Comparison of ENCODE assay signal across 8 mouse cellular contexts in the genomic region with DNA sequence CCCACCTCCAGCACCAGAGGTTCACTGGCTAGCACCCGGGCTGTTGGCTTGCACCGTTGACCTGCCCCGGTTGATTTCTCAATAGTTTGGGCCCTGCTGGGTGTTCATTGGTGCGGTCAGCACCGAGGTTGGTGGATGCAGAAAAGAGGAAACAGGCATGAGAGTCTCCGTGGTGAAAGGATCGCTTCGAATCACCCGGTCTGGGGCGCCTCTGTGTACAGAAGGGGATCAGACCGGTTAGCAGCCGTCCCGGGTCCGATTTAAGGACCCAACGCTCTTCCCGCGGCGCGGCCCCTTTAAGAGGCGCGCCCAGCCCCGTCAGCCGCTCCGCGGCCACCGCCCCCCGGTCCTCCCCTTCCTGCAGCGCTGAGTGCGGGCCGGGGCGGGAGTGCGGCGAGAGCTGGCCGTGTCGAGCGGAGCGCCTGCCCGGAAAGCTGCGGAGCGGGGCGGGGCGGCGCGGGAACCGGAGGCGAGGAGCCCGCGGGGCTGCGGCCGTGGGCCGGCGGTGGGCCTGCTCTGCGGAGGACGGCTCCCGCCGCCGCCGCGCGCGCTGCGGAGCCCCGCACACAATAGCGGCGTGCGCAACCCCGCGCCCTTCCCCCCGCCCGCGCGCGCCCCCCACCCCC. TPM values are rescaled to one million over a fixed set of nuclear protein-coding genes. Genes with fewer than 3 reads are reported as not detected.
DNase-seq lines count a peak whose midpoint lies in the region; ATAC-seq and TF ChIP-seq lines count a peak whose summit lies in the region.

A gene (plus strand): TSS at position 376 of the 626 bp plus-strand sequence.

- no peak within 1 kb of the TSS for H3K27ac ChIP-seq in cerebellum, adult 2 months (ENCODE audit: insufficient read depth, low read length)
- H3K27ac ChIP-seq in hindbrain, embryonic 13.5 days, result peak within 1 kb of the TSS; percentile 93
- peak within 1 kb of the TSS; percentile 79 for H3K27ac ChIP-seq in left cerebral cortex, adult 2 months

- peak within 1 kb of the TSS; percentile 93 for H3K9ac ChIP-seq in hindbrain, embryonic 13.5 days

- H3K9me3 ChIP-seq in G1E (replicated peaks), result peaks cover 89% of the 10 kb centered on the region
- no peaks in the 10 kb centered on the region for H3K9me3 ChIP-seq in hindbrain, embryonic 13.5 days

- H3K4me3 ChIP-seq in G1E (ENCODE audit: low read depth, low read length), result peak within 1 kb of the TSS; percentile 13; the same call in 1 of the 2 replicates
- H3K4me3 ChIP-seq in cerebellum, adult 2 months (replicated peaks; ENCODE audit: insufficient read depth, low read depth, low read length), result peak within 1 kb of the TSS; percentile 50
- H3K4me3 ChIP-seq in hindbrain, embryonic 13.5 days, result peak within 1 kb of the TSS; percentile 88
- peak within 1 kb of the TSS; percentile 87 for H3K4me3 ChIP-seq in left cerebral cortex, adult 2 months

- intact Hi-C loops in left cerebral cortex, adult 2 months (cut with DNase I), result loop anchor here (10.0 kb wide), 1 partner anchor 54 kb away; no protein-coding TSS in a partner anchor

- no peak for ATAC-seq in G1E (ENCODE audit: extremely low read depth, insufficient number of reproducible peaks, low FRiP score, poor library complexity, severe bottlenecking)
- ATAC-seq in hindbrain, embryonic 13.5 days (ENCODE audit: low FRiP score), result peak; percentile 88
- peak; percentile 53 for ATAC-seq in megakaryocyte, adult 5-6 weeks (ENCODE audit: poor library complexity, severe bottlenecking)

- no peak for DNase-seq in G1E (ENCODE audit: low spot score)
- DNase-seq in cerebellum, adult 2 months, result peak; percentile 84 to 85
- DNase-seq in frontal cortex, postnatal 25 days (ENCODE audit: low spot score in 2 of 2), result peak; percentile 56 to 66
- peak; percentile 83 to 84 for DNase-seq in left cerebral cortex, adult 2 months (ENCODE audit: extremely low spot score in 1 of 2, low spot score in 2 of 2)
- DNase-seq in right cerebral cortex, adult 18-20 months, result peak; percentile 85
- peak; percentile 75 for DNase-seq in urinary bladder, adult 2 months (ENCODE audit: low spot score)

- H3K4me2 ChIP-seq in hindbrain, embryonic 13.5 days, result peak within 1 kb of the TSS; percentile 98

- H3K4me1 ChIP-seq in G1E (ENCODE audit: insufficient read depth, low read depth, low read length), result no peaks in the 10 kb centered on the region
- peaks cover 13% of the 10 kb centered on the region for H3K4me1 ChIP-seq in cerebellum, adult 2 months (ENCODE audit: control insufficient read depth, insufficient read depth, low read length)
- peaks cover 79% of the 10 kb centered on the region for H3K4me1 ChIP-seq in hindbrain, embryonic 13.5 days (replicated peaks)

- WGBS in cerebellum, adult 2 months, result 2% methylated on average over 68 of the region's 73 CpGs
- under 1% methylated on average over 58 of the region's 73 CpGs for WGBS in hindbrain, embryonic 13.5 days

- no peak for TF ChIP-seq CTCF in G1E (IDR thresholded peaks at IDR 0.05; ENCODE audit: low read depth, low read length)
- no peak for TF ChIP-seq CTCF in cerebellum, adult 2 months (IDR thresholded peaks at IDR 0.05; ENCODE audit: borderline replicate concordance, insufficient read depth, low read depth, low read length)
- no peak for TF ChIP-seq CTCF in left cerebral cortex, adult 2 months (IDR thresholded peaks at IDR 0.05)

- peak; percentile 62 for TF ChIP-seq POLR2A in cerebellum, adult 2 months (IDR thresholded peaks at IDR 0.05; ENCODE audit: borderline replicate concordance, insufficient read depth, low read length)

- H3K36me3 ChIP-seq in G1E (replicated peaks), result no peaks in the 10 kb centered on the region
- peaks cover 4% of the 10 kb centered on the region; the same call in 1 of the 2 replicates for H3K36me3 ChIP-seq in hindbrain, embryonic 13.5 days

- H3K27me3 ChIP-seq in G1E (ENCODE audit: insufficient read depth, low read length), result no peaks in the 10 kb centered on the region
- no peaks in the 10 kb centered on the region for H3K27me3 ChIP-seq in cerebellum, adult 2 months (ENCODE audit: control insufficient read depth, insufficient read depth, low read length)
- H3K27me3 ChIP-seq in hindbrain, embryonic 13.5 days, result 0 out of 2 replicates have a peak, but pooled peaks cover 3% of the 10 kb centered on the region

RNA-seq across cellular contexts. Expression of the gene that starts here (rescaled TPM):
- total RNA-seq in G1E (2014; fragmentation: Nextera tagmentation) (not detected in 2 replicates), G1E (2017) (0.12 and 0.71 TPM in 2 replicates)
- not detected in 2 replicates for polyA plus RNA-seq in G1E (2012)
- polyA plus RNA-seq in cerebellum, adult 2 months (2012; rRNA removed), result 44.3 and 44.4 TPM in 2 replicates
- polyA plus RNA-seq in hindbrain, embryonic 13.5 days (2015; fragmentation: Nextera tagmentation; extraction: Ambion mirVana), result 15.1 and 15.8 TPM in 2 replicates
- total RNA-seq in left cerebral cortex, adult 2 months (2021), result 100 to 1,000 TPM in 1 of 2 experiments, 10 to 100 TPM in 1; 99.6 to 113 TPM
- 14.1 and 14.5 TPM in 2 replicates for total RNA-seq in megakaryocyte, adult 5-6 weeks (2015)
- total RNA-seq in megakaryocyte, adult 5-6 weeks (2017), result 9.1 and 14.5 TPM in 2 replicates
- 35.5 and 39.5 TPM in 2 replicates for polyA plus RNA-seq in urinary bladder, adult 2 months (2012; rRNA removed)

Comparison
In these comparisons a context has a peak if more than half of its experiments do, and no peak if none do; other contexts are left out.
1. RNA of the gene that starts here (total RNA-seq): 99.6 to 113 TPM in left cerebral cortex, adult 2 months; 9.1 to 14.5 TPM in megakaryocyte, adult 5-6 weeks and 0.12 to 0.71 TPM in G1E; every median in the first group is over 4 times any median in the second.
2. RNA of the gene that starts here (polyA plus RNA-seq): 44.3 to 44.4 TPM in cerebellum, adult 2 months, 35.5 to 39.5 TPM in urinary bladder, adult 2 months and 15.1 to 15.8 TPM in hindbrain, embryonic 13.5 days; not detected in G1E; every median in the first group is over 10 times any median in the second.
3. H3K4me3 ChIP-seq: peak in every context shown above with its lines; median percentile 88 in hindbrain, embryonic 13.5 days; 87 in left cerebral cortex, adult 2 months; 50 in cerebellum, adult 2 months; 13 in G1E.